Mouse (Mus musculus): ENCODE data around the gene Lxn. TPM values are rescaled to one million over a fixed set of nuclear protein-coding genes. Genes with fewer than 3 reads are reported as not detected.

Gene Lxn
- 5.3 TPM for polyA plus RNA-seq (2017; shearing (Covaris generic))

DNA sequence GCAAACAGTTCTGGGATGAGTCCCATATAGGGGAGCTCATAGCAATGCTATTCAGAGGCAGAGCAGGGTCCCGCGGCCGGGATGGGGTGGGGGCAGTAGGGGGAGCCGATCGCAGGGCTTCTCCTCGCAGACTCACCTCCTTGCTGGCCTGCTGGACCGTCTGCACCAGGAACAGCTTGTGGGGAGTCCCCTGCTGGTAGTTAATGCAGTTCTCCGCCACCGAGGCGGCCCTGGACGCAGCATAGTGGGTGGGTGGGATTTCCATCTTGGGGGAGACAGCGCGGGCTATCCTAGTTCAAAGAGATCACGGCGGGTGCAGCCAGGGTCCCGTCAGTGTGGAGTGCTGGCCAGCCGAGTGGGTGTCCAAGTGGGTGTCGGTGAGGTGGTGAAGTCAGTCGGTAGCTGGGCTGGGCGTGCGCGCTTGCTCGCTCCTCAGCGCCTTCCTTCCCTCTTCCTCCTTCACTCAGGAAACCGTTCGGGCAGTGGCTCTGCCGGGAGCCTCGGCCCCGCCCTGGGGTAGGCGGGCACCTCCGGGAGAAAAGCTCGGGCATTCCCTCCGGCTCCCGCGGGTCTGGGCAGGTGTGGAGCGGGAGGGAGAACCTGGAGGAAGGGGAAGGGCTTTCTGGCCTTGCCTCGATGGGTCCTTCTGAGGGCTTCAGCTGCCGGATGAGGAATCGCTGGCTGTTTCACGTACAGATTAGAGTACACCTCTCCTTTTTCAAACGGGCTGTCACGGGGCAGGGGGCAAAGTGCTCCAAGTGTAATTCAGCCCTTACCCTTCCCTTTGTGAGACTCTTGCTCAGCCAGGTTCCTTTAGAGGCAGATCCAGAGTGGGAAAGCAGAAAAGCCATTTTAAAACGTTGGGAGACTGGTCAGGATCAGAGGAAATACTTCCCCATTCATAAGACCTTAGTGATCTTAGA, at the start of gene Lxn:
Lxn (minus strand) TSS at position 477 of the 923 bp plus-strand sequence.

DNA sequence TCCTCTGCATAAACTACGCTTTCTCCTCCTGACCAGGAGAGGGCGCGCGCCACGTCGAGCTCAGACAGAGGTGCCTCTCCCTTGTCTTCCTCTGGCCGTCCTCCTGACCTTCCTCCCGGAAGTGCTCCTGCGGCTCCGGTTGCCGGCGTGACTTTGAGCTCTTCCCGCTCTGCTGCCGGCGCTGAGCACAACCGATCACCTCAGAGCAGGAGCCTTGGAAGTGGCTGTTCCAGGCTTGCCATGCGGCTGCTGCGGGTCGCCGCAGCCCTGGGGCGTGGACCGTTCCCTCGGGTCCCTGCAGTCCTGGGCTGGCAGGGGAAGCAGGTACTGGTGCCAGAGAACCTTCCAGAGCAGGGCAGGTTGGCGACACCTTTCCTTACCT, 33.7 kb downstream of the Lxn start, which contains the start of gene Gfm1:
Gfm1 (plus strand) TSS at position 98 of the 382 bp plus-strand sequence.

Other genes with a start within 250 kb of the Lxn start
- 7.1 TPM for gene Mlf1, start 89.8 kb downstream of the Lxn start, polyA plus RNA-seq (2017; shearing (Covaris generic))
- not detected for gene Gm17402, start 88.8 kb downstream of the Lxn start, polyA plus RNA-seq (2017; shearing (Covaris generic))
- 32.2 TPM for gene Gfm1, start 33.8 kb downstream of the Lxn start, polyA plus RNA-seq (2017; shearing (Covaris generic))
- not detected for gene Rarres1, start 51.6 kb upstream of the Lxn start, polyA plus RNA-seq (2017; shearing (Covaris generic))
- 48.8 TPM for gene Mfsd1, start 118.8 kb upstream of the Lxn start, polyA plus RNA-seq (2017; shearing (Covaris generic))

Data from effector memory CD4-positive, alpha-beta T cell, adult 7 months (primary cell).